Mouse (Mus musculus) E14TG2a.4 (cell line): ENCODE measurements around the gene Prkn.

Source experiments
- H3K27me3 ChIP-seq: 2 replicates; pipeline ENCODE4 v1.6.1; 2014; ENCODE audit warnings: low read length, control low read depth; ENCODE audit not compliant: insufficient read depth
- H3K36me3 ChIP-seq: 2 replicates; pipeline ENCODE4 v1.6.1; 2014; ENCODE audit warnings: low read length, control low read depth; ENCODE audit not compliant: insufficient read depth
- H3K4me1 ChIP-seq: replicated peaks from 2 replicates; pipeline ENCODE4 v1.6.1; 2014; ENCODE audit warnings: low read depth, low read length, control low read depth
- H3K4me3 ChIP-seq: replicated peaks from 2 replicates; pipeline ENCODE4 v1.5.1; 2014; ENCODE audit warnings: mild to moderate bottlenecking, low read length
- H3K9me3 ChIP-seq: 2 replicates; pipeline ENCODE4 v1.6.1; 2014; ENCODE audit warnings: low read length, control low read depth
- CTCF ChIP-seq: conservative IDR thresholded peaks from 2 replicates; pipeline ENCODE4 v1.5.1; 2014; ENCODE audit warnings: low read length
- NANOG ChIP-seq: IDR thresholded peaks from 2 replicates; pipeline ENCODE4 v1.6.1; 2014; ENCODE audit warnings: borderline replicate concordance, low read length, mixed read lengths
- POU5F1 ChIP-seq: IDR thresholded peaks from 2 replicates; pipeline ENCODE4 v1.6.1; 2014; ENCODE audit warnings: low read length, borderline replicate concordance

The Prkn gene

DNA sequence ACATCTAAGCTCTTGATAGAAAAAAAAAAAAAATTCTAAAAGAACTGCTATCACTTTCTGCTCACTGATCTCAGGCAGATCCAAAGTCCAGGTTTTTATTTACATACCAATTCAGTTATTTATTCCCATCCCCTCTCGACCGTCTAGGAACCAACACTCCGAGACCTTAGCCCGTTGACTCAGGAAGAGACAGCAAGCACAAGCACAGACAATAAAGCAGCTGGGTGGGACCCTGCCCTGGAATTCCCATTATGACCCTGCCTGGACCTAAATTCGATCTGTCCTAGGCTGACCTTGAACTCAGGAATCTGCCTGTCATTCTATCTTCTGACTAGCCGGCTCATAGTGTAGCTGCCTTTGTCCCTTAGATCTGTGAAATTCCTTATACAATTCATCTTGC, 1218.9 kb downstream of the Prkn start:
- Histone ChIP-seq H3K4me3 (no peak overlapping the region), H3K9me3 (peaks cover 61% of the 10 kb centered on the region), H3K27me3 (no peaks in the 10 kb centered on the region), H3K36me3 (no peaks in the 10 kb centered on the region), H3K4me1 (no peaks in the 10 kb centered on the region)
- no peak for TF ChIP-seq CTCF

DNA sequence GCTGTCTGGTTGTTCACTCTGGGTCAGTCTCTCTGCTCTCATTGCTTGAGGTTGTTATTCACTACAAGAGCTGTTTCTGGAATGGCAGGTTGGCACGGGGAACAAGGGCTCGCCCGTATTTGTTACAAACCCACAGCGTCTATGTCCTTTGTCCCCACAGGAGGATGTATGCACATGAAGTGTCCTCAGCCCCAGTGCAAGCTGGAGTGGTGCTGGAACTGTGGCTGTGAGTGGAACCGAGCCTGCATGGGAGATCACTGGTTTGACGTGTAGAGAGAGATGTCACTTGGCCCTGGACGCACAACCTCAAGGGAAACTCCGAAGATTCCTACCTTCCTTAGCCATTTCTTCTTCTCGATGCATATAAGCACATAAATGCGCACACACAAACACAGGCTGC, 1221.2 kb downstream of the Prkn start:
- Histone ChIP-seq H3K4me1 (no peaks in the 10 kb centered on the region), H3K9me3 (peaks cover 50% of the 10 kb centered on the region), H3K27me3 (no peaks in the 10 kb centered on the region), H3K4me3 (no peak overlapping the region), H3K36me3 (no peaks in the 10 kb centered on the region)
- TF ChIP-seq POU5F1, result no peak

DNA sequence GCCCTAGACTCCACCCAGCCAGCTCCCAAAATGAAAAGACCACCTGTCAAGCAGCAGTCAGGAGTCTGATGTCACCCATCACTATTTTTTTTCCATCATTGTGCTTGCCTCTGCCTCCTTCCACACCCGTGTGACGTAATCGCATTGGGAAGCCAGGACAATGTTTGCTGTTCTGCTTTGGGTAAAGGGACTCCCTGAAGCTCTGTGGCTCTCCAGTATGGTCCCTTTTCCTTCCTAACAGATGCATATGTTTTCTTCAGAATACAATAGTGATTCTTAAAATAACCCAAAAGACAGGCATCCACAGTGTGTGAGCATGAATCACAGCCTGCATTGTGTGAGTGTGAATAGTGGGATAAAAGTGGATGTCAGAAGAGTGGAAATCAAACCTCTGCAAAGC, 1222.7 kb downstream of the Prkn start:
- Histone ChIP-seq H3K9me3 (peaks cover 61% of the 10 kb centered on the region), H3K4me3 (no peak overlapping the region), H3K36me3 (no peaks in the 10 kb centered on the region), H3K4me1 (no peaks in the 10 kb centered on the region), H3K27me3 (no peaks in the 10 kb centered on the region)
- TF ChIP-seq CTCF (no peak), NANOG (no peak), POU5F1 (no peak)

DNA sequence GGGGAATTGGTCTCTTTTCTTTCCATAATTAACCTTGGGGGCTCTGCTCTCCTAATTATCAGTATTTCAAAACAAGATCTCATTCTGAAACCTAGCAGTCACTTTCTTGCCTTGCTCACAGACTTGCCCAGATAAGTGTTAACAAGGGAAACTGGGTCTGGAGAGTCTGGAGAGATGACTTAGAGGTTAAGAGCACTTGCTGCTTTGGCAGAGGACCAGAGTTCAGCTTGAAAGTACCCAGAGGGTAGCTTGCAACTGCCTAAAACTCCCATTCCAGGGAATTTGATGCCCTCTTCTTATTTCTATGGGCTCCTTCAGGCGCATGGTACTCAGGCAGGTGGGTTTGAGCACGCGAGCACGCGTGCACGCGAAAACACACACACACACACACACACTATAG, 1223.3 kb downstream of the Prkn start:
- TF ChIP-seq CTCF, result no peak
- no peak for TF ChIP-seq NANOG
- no peak for TF ChIP-seq POU5F1
- Histone ChIP-seq H3K4me1 (no peaks in the 10 kb centered on the region), H3K27me3 (no peaks in the 10 kb centered on the region), H3K4me3 (no peak overlapping the region), H3K9me3 (peaks cover 62% of the 10 kb centered on the region), H3K36me3 (no peaks in the 10 kb centered on the region)

DNA sequence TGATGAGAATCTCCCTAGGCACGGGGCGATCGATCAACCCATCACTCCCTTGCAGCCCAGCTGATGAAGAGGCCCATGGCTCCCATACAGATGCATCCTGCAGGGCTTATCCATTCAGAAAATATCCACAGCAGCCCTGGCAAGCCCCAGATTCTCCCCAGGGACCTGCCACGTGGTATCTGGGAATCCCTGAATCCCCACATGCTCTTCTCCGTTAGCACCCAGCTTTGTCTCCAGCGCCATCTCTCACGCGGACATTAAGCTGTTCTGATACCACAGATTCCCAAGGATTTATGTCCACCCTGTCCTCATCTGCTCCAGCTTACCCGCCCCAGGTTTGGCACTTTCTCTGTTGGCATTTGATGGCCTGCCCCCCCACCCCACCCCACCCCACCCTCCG, 1225.9 kb downstream of the Prkn start:
- H3K9me3 ChIP-seq, result peaks cover 67% of the 10 kb centered on the region
- no peak overlapping the region for H3K4me3 ChIP-seq
- H3K36me3 ChIP-seq, result no peaks in the 10 kb centered on the region
- TF ChIP-seq POU5F1, result no peak
- no peaks in the 10 kb centered on the region for H3K4me1 ChIP-seq
- no peaks in the 10 kb centered on the region for H3K27me3 ChIP-seq

DNA sequence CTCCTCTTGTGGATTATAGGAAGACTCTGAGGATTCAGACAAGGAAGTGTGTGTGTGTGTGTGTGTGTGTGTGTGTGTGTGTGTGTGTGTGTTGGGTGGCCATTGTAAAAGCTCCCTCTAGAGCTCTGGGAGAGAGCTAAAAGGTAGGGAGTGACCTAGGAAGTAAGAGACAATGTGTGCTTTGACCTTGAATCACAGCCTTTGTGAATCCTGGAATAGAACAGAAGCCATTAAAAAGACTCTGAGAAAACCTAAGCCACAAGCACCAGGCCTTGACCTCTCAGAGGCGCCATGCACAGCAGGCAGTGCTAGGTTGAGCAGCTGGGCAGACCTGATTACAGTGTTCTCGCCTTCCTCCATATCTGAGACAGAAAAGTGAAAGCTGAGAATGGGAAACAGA, 1236.6 kb downstream of the Prkn start:
- Histone ChIP-seq H3K4me1 (peaks cover 12% of the 10 kb centered on the region), H3K27me3 (no peaks in the 10 kb centered on the region), H3K36me3 (no peaks in the 10 kb centered on the region), H3K4me3 (no peak overlapping the region), H3K9me3 (peaks cover 53% of the 10 kb centered on the region)
- TF ChIP-seq NANOG (no peak; the same call in 1 of the 2 replicates), CTCF (no peak), POU5F1 (no peak)

DNA sequence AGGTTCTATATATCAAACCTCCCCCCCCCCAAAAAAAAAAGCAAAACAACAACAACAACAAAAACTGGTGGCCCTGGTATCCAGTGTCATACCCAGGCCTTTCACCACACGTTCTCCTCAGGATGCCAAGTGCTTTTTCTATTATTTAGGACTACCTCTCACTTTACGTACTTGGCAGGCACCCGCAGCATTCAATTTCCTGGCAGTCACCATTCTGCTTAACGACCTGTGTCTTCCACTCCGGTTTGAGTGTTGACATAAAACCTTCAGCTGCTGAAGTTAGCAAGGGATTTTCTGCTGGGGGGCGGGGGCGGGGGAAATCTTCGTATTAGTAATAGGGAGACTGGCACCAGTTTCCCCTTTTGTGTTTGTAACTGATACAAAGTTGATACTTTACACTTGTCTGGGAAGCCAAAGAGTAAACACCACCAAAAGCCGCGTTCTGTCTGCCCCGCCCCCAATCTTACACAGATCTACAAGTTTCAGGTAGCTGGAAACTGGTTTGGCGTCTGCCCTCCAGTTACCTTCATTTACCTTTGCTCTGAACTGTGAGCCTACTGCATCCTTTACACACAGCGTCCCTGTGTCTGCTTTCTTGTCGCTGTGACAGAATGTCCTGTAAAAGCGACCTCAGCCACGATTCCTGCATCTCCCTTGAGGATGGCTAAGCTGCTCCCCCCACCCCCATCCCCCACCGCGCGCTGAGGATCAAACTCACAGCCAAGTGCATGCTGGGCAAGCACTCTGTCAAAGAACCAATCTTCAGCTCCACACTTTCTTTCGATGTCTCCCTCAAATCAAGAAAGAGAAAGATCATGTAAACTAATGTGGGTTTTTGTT, 1240.7 kb downstream of the Prkn start:
- H3K36me3 ChIP-seq, result no peaks in the 10 kb centered on the region
- H3K4me1 ChIP-seq, result peaks cover 12% of the 10 kb centered on the region
- H3K9me3 ChIP-seq, result peaks cover 25% of the 10 kb centered on the region
- H3K27me3 ChIP-seq, result no peaks in the 10 kb centered on the region
- TF ChIP-seq POU5F1 (no peak), CTCF (no peak), NANOG (no peak)
- H3K4me3 ChIP-seq, result no peak overlapping the region

DNA sequence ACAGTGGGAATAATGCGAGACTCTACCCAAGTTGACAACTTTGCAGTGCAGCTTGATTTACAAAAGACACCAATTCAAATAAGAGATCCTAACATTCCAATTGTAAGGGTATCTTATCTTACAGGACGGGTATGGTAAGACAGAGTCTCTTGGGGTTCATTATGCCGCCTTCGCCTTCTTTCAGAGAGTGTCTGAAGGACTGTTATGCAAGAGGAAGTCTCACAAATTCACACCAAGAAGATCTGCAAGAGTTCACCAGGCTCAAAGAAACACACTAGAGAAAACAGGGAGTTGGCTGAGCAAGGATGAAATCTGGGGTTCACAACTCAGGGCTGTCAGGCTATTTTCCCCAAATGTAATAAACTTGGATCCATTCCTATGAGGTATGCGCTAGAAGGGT, 1242.0 kb downstream of the Prkn start:
- no peaks in the 10 kb centered on the region for H3K27me3 ChIP-seq
- H3K36me3 ChIP-seq, result no peaks in the 10 kb centered on the region
- TF ChIP-seq CTCF, result no peak
- TF ChIP-seq NANOG, result no peak
- TF ChIP-seq POU5F1, result no peak
- no peak overlapping the region for H3K4me3 ChIP-seq
- H3K9me3 ChIP-seq, result peaks cover 19% of the 10 kb centered on the region
- peaks cover 12% of the 10 kb centered on the region for H3K4me1 ChIP-seq

DNA sequence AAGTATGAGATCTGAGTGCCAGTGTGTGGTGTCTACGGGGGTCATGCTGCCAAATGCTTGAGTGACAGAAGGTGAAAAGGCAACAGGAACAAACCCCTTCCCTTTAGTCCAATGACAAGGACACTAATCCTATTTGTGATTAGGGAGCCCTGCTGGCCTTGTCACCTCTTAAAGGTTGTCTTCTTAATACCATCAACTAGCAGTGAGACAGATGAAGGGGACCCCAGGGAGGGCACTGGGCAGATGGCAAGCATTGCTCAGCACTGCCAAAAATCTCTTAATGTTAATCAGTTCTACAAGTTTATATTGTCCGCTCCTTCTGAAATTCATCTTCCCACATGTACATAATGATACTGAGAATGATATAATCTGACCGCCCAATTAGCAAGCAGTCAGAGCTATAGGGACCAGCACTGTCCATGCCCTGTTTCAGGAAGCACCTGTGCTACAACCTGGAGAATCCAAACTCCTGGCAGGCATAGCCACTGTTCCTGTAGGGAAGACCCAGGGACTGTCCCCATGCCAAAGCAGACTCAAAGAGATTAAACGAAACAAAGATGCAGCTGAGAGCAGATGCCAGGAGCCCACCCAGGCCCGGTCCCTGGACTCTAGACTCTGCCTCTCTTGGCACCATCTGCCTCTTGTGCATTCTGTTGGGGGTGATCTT, 1250.2 kb downstream of the Prkn start:
- no peaks in the 10 kb centered on the region for H3K36me3 ChIP-seq
- no peak overlapping the region for H3K4me3 ChIP-seq
- no peaks in the 10 kb centered on the region for H3K27me3 ChIP-seq
- H3K9me3 ChIP-seq, result peaks cover 80% of the 10 kb centered on the region
- no peaks in the 10 kb centered on the region for H3K4me1 ChIP-seq
- no peak for TF ChIP-seq NANOG
- TF ChIP-seq POU5F1, result no peak
- TF ChIP-seq CTCF, result no peak
